ENCODE assay signal across 25 mouse cellular contexts in genomic region chr19:10734554-10734953, GRCm38 (mm10). TPM values are rescaled to one million over a fixed set of nuclear protein-coding genes. Genes with fewer than 3 reads are reported as not detected.
A peak's percentile ranks its signal among the peaks of the same experiment; 100 is the strongest.
DNase-seq lines count a peak whose midpoint lies in the region; ATAC-seq and TF ChIP-seq lines count a peak whose summit lies in the region.
"Had no signal": no experiment of that assay in that cellular context is flagged by ENCODE, and none has a peak within 500 bp of the region (broad histone marks: within the 10 kb centered on the region; RNA-seq: fewer than 3 reads in every experiment).

No protein-coding gene starts in this region.

- peak overlapping the region; percentile 88; the same call in 1 of the 2 replicates for H3K27ac ChIP-seq in gastrocnemius, adult 2 months
- H3K27ac ChIP-seq: embryonic facial prominence, embryonic 12.5 days; embryonic facial prominence, embryonic 15.5 days; forebrain, embryonic 12.5 days; forebrain, embryonic 15.5 days; hindbrain, embryonic 12.5 days; hindbrain, embryonic 15.5 days had no signal

- no peak for DNase-seq in gastrocnemius, adult 2 months
- DNase-seq in gastrocnemius, postnatal 10 days: no peak
- peak; percentile 54 for DNase-seq in thymus, postnatal 14 days
- DNase-seq in thymus, postnatal 25 days: no peak
- DNase-seq in naive thymus-derived CD4-positive, alpha-beta T cell, adult 2 months (ENCODE audit: low read depth): peak; percentile 53
- DNase-seq: adrenal gland, adult 2 months; adrenal gland, postnatal 14 days; cerebellum, adult 11 months; cerebellum, adult 8-10 months; cerebellum, postnatal 10 days; cerebellum, postnatal 36 days; gastrocnemius, postnatal 14 days; heart, adult 11 months had no signal

- ATAC-seq in erythroid progenitor cell, adult 5-6 weeks (replicated peaks; ENCODE audit: low FRiP score, poor library complexity, severe bottlenecking): no peak

- intact Hi-C loops in gastrocnemius, adult 2 months (cut with DNase I): loop anchor here (1.0 kb wide), 1 partner anchor 23 kb away; no protein-coding TSS in a partner anchor

- no peak overlapping the region for H3K4me3 ChIP-seq in gastrocnemius, adult 2 months
- H3K4me3 ChIP-seq: embryonic facial prominence, embryonic 12.5 days; embryonic facial prominence, embryonic 15.5 days; forebrain, embryonic 12.5 days; forebrain, embryonic 15.5 days; hindbrain, embryonic 12.5 days; hindbrain, embryonic 15.5 days had no signal

- no peak for TF ChIP-seq CTCF in gastrocnemius, adult 2 months (IDR thresholded peaks at IDR 0.05)

RNA-seq across cellular contexts. Expression of gene Cd5, which starts 4.2 kb away (rescaled TPM):
- total RNA-seq in gastrocnemius, adult 2 months (2021): not detected
- under 1 TPM in 1 of 2 experiments, not detected in 1; 0.25 TPM for total RNA-seq in gastrocnemius, postnatal 10 days (2021)
- total RNA-seq in erythroid progenitor cell, adult 5-6 weeks (2015; ENCODE audit: low replicate concordance): 2.5 and 2.9 TPM in 2 replicates
- 0.26 TPM in 1 of 2 replicates, not detected in the other for total RNA-seq in erythroid progenitor cell, adult 5-6 weeks (2017; ENCODE audit: low replicate concordance)
- total RNA-seq: gastrocnemius, postnatal 14 days; MEL had no signal

RNA-seq across cellular contexts. Expression of gene Vps37c, which starts 46.0 kb away (rescaled TPM):
- total RNA-seq in gastrocnemius, adult 2 months (2021): 10 to 100 TPM; 20.7 to 26.3 TPM
- 10 to 100 TPM; 17.3 to 23.1 TPM for total RNA-seq in gastrocnemius, postnatal 10 days (2021)
- total RNA-seq in erythroid progenitor cell, adult 5-6 weeks (2015; ENCODE audit: low replicate concordance): 10.8 and 26.0 TPM in 2 replicates
- 3.3 and 6.0 TPM in 2 replicates for total RNA-seq in erythroid progenitor cell, adult 5-6 weeks (2017; ENCODE audit: low replicate concordance)

RNA-seq across cellular contexts. Expression of gene Pga5, which starts 56.7 kb away (rescaled TPM):
- not detected for total RNA-seq in gastrocnemius, adult 2 months (2021)
- total RNA-seq in gastrocnemius, postnatal 10 days (2021): not detected
- not detected in 2 replicates for total RNA-seq in erythroid progenitor cell, adult 5-6 weeks (2015; ENCODE audit: low replicate concordance)
- total RNA-seq in erythroid progenitor cell, adult 5-6 weeks (2017; ENCODE audit: low replicate concordance): not detected in 2 replicates
- total RNA-seq: adrenal gland, adult 2 months; adrenal gland, postnatal 14 days; gastrocnemius, postnatal 14 days; gastrocnemius, postnatal 4 days; heart, adult 8-10 months; heart, postnatal 25 days; hematopoietic stem cell, adult 5-6 weeks; MEL had no signal

Comparison
In these comparisons a context has a peak if more than half of its experiments do, and no peak if none do; other contexts are left out.
1. DNase-seq: peak in thymus, postnatal 14 days (single experiment) and naive thymus-derived CD4-positive, alpha-beta T cell, adult 2 months (single experiment); none in gastrocnemius, adult 2 months (single experiment), gastrocnemius, postnatal 10 days (single experiment) and thymus, postnatal 25 days (single experiment).